Mouse (Mus musculus) adrenal gland, postnatal 14 days (tissue): ENCODE data around the gene Dcpp1. TPM values are rescaled to one million over a fixed set of nuclear protein-coding genes. Genes with fewer than 3 reads are reported as not detected.
"Not testable (repeated sequence)": the region's sequence is repeated elsewhere in the genome, so short reads cannot be mapped to it uniquely, and the experiment has no call there.

Experiments
- DNase-seq: peaks from one replicate; pipeline ENCODE4 v3.0.0; 2021; ENCODE audit warnings: mixed read lengths
- long read RNA-seq, 2 experiments: library from polyadenylated mRNA; stranded (forward); transcript quantifications; one replicate each; pipeline ENCODE4 v2.0.0; 2021
- total RNA-seq: library from RNA; stranded (reverse); gene quantifications from 2 replicates; pipeline ENCODE4 v1.2.3, GENCODE M21; 2021

The Dcpp1 gene
- total RNA-seq: not detected in 2 replicates
- long read RNA-seq, experiment 1: 0 reads
- long read RNA-seq, experiment 2: 0 reads

DNA sequence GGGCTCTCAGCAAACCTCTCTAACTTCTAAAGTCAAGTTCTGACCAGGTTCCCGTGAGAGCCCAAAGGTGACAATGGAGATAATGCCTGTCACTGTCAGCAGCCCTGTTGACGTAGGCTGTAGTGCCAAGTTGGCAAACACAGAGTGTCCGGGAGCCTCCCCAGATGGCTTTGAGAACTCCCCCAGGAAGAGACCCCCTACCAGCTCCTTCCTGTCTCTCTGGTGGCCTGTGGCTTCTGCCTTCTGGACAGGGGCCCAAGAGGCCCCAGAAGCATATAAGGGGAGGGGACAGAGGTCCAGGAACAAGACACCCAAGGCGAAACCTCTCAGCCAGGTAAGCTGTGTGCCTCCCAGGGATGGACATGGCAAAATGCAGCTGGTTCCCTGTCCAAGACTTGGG lies at the start of gene Dcpp1, which contains the start of gene Dcpp2:
Gene Dcpp1 (plus strand): TSS at position 301 of the 400 bp plus-strand sequence.
Gene Dcpp2 (plus strand): TSS at position 305 of the 400 bp plus-strand sequence.
- DNase-seq: not testable (repeated sequence)

DNA sequence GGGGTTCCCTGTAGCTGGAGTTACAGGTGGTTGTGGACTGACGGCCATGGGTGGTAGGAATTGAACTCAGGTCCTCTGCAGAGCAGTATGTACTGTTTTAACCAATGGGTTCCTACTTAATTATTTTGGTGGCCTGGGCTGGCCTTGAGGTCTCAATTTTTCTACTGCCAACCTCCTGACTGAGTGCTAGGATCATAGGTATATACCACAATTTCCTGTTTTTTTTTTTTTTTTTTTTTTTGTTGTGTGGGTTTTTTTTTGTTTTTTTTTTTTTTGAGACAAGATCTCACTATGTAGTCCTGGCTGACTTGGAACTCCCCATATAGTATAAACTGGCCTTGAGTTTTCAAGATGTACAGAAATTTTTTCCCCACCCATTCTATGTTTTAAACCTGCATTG lies 49.5 kb upstream of the Dcpp1 start:
- no peak for DNase-seq

GRCm38 (mm10) chr17:23836006-23836575 lies 44.6 kb upstream of the Dcpp1 start, which contains the start of gene Prss33:
TSS of gene Prss33 (minus strand) at chr17:23836056.
- DNase-seq: no peak

DNA sequence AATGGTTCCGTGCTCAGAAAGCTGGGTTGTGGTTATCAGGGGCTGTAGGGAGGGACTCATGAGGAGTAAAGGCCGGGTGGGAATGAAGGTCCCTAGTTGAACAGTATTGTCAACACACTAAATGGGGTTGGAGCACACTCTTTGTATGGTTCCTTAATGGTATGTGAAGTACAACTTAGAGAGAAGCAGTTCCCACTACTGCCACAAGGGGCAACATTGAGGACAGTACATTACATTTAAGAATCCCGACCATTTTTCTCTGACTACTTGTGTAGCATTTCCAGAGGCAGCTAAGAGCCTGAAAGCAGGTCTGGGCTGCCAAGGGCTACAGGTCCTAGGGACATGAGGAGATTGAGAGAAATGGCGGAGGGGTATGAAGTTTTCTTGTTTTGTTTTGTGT lies 39.5 kb upstream of the Dcpp1 start:
- DNase-seq: peak; percentile 59

GRCm38 (mm10) chr17:23843141-23843811 lies 37.4 kb upstream of the Dcpp1 start:
- DNase-seq: peak; percentile 60

DNA sequence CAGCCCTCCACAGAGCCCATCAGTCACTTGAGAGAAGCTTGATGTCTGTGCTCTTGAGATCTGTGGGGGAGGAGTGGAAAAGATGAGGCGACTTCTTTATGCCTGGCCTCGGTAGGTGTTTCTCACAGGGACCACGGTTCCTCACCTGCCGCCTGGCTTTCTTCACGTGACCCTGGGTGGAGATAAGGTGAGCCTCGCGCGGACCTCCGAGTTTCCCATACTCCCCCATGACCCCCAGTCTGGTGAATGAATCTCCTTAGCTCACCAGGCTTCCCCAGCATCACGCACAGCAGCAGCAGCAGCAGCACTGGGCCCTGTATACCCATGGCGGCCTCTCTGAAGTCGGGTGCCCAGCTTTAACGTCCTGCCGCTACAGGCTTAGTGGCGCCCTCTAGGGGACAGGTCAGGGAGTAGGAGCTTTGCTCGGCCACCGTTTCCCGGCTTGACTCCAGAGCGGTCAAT lies 36.8 kb upstream of the Dcpp1 start, which contains the start of the genes Prss32 and Prss41:
Gene Prss32 (plus strand): TSS at position 44 of the 462 bp plus-strand sequence.
Gene Prss41 (minus strand): TSS at position 361 of the 462 bp plus-strand sequence.
- peak; percentile 84 for DNase-seq

DNA sequence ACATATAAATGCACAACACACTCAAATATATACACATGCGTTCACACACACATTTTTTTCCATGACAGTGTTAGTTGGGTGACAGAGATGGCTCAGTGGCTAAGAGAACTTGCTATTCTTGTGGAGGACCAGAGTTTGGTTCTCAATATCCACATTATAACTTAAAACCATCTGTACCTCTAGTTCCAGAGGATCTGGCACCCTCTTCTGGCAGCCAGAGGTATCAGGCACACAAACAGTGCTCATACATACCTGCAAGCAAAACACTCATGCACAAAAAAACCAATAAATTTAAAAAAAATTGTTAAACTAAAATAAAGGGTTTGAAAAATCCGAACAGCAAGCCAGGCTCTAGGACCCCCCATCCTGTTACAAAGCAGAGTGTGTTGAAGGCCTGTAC lies 30.6 kb upstream of the Dcpp1 start:
- no peak for DNase-seq

- DNase-seq: peak; percentile 77
These were observed 29.6 kb upstream of the Dcpp1 start for GRCm38 (mm10) chr17:23850853-23851749.

GRCm38 (mm10) chr17:23853292-23853691 lies 27.4 kb upstream of the Dcpp1 start:
- peak; percentile 84 for DNase-seq

DNA sequence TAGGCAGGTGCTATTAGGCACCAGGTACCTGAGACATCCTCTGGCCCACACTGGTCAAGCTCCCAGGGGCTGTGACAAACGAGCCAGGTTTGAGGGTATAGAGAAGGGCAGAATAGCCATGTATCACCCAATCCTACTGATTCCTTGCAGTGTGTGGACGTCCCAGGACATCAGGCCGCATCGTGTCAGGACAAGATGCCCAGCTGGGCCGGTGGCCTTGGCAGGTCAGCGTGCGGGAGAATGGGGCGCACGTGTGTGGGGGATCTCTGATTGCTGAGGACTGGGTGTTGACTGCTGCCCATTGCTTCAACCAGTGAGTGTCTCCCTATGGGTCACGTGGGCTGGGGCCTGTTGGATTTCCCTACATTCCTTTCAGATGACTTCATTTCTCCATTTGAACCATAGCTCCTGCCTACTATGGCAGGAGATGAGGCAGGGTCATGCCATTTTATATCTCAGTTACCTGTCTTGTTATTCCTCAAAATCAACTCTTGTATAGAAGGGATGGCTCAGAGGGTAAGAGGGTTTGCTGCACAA lies 26.4 kb upstream of the Dcpp1 start:
- DNase-seq: no peak

DNA sequence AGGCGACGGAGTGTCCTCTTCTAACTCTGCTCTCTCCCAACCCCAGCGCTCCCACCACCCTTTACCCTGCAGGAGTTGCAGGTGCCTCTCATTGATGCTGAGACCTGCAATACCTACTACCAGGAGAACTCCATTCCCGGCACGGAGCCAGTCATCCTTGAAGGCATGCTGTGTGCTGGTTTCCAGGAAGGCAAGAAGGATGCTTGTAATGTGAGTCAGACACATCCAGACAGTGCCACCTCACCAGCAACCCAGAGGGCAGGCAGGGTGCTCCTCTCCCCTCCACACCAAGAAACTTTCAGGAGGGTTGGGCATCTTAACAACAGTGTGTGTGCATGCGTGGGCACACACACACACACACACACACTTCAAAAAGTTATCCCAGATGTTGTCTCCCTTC lies 23.5 kb upstream of the Dcpp1 start:
- DNase-seq: no peak

- no peak for DNase-seq
These were observed 22.8 kb upstream of the Dcpp1 start for GRCm38 (mm10) chr17:23857913-23858312.

- peak; percentile 65 for DNase-seq
These were observed 17.8 kb upstream of the Dcpp1 start for GRCm38 (mm10) chr17:23862926-23863325.

DNA sequence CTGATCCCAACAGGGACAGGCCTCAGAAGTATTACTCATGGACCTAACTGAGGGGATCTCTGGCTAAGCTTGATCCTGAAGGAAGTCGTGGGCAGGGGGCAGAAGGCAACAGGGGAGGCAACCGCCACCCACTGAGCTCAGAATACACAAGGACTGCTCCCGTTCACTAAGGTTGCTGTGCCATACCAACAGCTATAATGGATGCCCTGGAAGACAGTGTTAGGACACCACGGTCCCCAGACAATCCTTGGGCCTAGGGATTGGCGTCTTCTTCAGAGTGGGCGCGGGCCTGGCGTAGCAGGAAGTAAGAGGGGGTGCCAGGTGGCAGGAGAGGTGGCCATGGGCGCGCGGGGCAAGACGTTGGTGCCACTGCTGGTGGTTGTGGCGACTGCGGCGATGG lies 12.9 kb upstream of the Dcpp1 start, which contains the start of gene Prss21:
Gene Prss21 (plus strand): TSS at position 301 of the 400 bp plus-strand sequence.
- peak; percentile 3 for DNase-seq

DNA sequence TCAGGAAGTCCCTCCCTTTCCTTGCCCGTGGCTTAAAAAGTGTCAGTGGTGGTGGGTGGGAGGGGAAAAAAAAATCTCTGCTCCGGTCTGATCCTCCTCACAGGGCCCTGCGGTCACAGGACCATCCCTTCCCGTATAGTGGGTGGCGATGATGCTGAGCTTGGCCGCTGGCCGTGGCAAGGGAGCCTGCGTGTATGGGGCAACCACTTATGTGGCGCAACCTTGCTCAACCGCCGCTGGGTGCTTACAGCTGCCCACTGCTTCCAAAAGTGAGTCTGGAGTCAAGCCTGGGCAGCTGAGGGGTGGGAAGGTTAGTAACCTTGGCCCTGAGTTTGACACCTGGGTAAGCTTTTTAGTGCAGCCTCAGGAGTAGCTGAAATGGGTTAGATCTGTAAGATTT lies 12.2 kb upstream of the Dcpp1 start:
- peak; percentile 63 for DNase-seq

- peak; percentile 65 for DNase-seq
These were observed 6.5 kb upstream of the Dcpp1 start for GRCm38 (mm10) chr17:23873884-23874856.

- no peak for DNase-seq
These were observed 3.9 kb upstream of the Dcpp1 start for GRCm38 (mm10) chr17:23876741-23877140.

DNA sequence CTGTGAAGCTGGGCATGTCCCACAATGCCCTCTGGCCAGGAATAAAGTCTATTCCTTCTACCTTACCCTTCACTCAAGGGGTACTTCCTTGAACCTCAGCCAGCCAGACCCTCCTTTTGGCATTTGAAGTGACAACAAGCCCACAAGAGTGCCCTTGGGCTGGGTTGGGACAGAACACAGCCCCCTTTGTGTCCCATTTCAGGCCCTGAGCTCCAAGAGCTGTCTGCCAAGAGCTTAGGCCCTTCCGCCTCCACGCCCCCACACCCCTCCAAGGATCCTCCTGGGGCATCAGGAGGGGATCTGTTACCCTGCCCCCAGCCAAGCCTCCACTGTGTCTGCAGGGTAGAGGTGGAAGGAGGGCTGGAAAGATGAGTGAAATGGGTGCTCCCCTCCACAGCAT lies 3.5 kb upstream of the Dcpp1 start:
- no peak for DNase-seq

GRCm38 (mm10) chr17:23917158-23917557 lies 36.5 kb downstream of the Dcpp1 start, which contains the start of gene Dcpp3:
TSS of gene Dcpp3 (plus strand) at chr17:23917458.
- not testable (repeated sequence) for DNase-seq

DNA sequence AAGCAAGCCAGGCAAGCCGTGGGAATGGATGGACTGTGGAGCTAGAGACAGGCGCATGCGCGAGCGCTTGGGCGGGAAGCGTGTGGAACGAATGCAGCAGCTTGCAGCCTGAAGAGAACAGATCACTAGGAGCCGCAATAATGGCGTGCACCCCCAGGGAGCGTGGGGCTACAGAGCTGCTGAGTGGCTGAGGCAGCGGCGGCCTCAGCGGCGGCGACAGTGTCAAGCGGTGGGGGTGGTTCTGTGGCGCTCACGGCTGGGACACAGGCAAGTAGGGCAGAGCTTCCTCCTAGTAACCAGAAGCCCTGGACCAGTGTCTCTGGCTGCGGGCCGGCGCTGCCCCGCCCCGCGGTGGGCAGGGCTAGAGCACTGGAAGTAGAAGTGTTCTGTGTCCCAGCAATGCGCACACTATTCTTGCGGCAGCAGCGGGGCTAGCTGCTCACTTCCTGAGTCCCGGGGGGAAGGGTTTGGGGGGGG lies 43.9 kb downstream of the Dcpp1 start:
- peak; percentile 94 for DNase-seq

GRCm38 (mm10) chr17:23925090-23925493 lies 44.4 kb downstream of the Dcpp1 start:
- peak; percentile 81 for DNase-seq
